Mouse (Mus musculus) yolk sac, embryonic 10.5 days (tissue): ENCODE results near the gene Uaca.
A peak's percentile ranks its signal among the peaks of the same experiment; 100 is the strongest.

ENCODE experiments used
- DNase-seq: peaks from one replicate; pipeline ENCODE4 v3.0.0-alpha.2; 2017; ENCODE audit warnings: low spot score

The Uaca gene

DNA sequence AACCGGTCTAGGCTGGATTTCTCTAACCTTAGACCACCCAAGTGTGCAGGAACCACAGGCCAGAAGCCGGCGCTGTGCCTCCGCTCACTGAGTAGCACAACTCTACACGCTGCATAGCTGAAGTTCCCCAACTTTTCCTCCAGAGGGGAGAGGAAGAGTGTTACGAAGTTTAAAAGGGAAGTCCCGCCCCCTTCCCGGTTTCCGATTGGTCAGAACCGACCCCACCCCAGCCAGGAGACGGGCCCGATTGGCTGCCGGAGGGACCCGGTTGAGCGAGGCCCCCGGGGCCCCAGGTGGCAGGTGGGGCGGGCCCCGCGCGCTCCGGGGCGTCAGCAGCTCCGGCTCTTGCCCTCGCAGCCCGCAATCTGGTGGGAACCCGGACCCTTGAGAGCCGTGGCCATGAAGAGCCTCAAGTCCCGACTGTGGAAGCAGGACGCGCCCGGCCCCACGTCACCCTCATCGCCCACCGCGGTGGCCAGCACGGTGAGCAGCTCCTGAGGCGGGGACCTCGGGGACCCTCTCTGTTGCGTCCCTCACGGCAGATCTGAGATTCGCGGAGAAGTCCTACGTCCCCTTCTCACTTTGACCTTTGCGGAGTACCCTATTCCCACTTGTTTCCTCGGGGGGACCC is at the start of gene Uaca:
Uaca (plus strand) TSS at position 333 of the 631 bp plus-strand sequence.
- DNase-seq: peak; percentile 97

DNA sequence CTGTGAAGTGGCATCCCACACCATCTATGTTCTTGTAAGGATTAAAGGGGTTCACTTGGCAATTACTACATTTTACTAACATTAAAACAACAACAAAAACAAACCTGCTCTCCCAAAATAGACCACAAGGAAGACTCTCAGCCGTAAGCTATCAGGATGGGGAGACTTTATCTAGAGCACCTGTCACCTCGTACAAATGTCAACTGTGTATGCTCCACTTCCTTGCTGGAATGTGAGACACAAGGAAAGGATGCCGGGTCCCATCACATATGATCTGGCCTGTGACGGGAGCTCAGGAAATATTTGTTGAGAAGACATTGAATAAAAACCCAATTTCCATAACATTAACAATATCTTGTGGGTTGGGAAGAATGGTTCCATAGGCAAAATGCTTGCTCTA is 49.4 kb upstream of the Uaca start:
- DNase-seq: no peak

DNA sequence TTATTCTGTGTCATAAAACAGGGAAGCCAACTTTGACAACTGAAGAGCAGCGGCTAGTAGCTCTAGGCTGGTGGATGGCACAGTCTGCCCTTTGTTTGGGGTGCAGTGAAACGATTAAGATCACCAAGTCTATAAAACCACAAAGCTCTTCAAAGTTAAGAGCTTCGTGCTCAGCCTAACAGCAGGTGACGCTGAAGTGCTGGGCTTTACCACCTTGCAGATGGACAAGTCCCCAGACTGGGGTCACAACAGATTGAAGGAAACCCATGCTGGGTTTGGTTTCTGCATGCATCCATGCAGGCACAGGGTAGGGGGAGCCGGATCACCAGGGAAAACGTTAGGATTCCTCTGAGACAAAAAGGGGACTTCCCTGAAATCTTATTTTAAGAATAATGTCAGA is 47.8 kb upstream of the Uaca start:
- DNase-seq: no peak

DNA sequence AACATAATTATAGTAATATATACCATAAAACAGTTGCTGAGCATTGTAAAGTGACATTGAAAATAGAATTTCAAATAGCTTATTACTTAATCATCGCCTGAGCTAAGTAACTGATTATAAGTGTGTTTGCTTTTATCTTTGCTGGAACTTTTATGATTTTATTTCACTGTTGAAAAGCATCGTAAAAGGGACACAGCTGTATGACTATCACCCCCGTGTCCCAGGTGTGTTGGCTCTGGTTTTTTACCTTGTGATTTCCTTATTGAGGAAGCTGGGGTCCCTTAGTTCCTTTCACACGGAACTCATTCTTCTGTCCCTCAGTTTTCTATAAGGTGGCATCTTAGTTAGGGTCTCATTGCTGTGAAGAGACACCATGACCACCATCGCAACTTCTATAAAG is 46.7 kb upstream of the Uaca start:
- DNase-seq: no peak

DNA sequence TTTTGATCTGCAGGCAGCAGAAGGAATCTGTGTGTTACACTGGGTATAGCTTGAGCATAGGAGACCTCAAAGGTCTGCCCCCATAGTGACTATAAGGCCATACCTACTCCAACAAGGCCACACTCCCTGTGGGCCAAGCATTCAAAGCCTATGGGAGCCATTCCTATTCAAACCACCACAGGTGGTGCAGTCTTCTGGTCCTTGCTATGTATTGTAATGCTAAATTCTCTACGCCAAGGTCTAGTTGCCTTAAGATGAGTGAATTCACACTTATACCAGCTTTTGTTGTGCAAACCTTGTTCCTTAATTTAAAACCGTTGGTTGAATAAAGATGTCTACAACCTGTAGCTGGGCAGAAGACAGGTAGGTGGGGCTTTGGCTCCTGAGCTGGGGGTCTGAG is 46.2 kb upstream of the Uaca start:
- no peak for DNase-seq

DNA sequence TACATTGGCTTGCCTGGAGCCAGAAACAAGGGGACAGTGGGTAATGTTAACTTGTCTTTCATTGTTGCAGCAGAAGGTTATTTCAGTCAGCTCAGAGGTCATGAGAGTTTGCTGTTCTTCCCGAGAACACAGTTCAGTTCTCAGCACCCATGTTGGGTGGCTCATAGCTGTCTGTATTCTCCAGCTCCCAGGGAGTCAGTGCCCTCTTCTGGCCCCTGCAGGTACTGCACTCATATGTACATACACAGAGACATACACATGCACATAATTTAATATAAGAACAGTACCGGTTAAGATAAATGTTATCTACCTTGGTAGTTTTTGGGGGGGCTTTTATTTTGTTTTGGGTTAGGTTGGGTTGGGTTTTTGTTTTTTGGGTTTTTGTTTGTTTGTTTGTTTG is 45.2 kb upstream of the Uaca start:
- no peak for DNase-seq

DNA sequence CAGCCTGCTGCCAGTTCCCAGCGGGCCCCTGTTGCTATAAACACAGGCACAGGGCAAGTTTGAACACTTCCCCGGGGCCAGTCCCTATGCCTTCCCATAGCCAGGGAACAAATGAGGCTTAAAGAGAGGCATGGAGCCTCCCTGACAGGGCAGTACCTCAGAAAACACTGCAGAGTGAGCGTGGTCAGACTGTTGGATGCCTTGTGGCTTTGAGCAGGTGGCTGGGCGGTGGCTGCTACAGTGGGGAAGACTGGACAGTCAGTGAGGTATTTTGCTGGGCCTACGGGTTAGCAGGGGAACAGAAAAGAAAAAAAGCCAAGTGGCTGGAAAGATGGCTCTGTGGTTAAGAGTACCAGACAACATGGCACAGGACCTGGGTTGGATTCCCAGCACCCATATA is 43.2 kb upstream of the Uaca start:
- DNase-seq: no peak

DNA sequence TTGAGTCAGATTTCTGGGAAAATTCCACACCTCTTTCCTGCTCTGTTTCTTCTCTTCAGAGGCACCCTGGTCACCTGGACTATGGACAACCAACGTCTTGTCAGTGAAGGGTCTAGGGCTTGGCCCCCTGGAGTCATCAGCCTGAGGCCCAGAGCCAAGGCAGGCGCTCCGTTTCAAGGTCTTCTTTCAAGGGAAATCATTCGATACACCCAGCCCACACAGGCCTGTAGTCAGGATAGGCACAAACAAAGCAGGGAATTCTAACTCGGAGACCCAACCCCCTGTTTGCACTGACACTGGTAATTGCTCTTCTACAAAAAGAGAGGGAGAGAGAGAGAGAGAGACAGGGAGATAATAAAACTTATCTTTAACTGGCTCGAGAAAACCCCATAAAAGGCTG is 42.4 kb upstream of the Uaca start:
- DNase-seq: no peak

DNA sequence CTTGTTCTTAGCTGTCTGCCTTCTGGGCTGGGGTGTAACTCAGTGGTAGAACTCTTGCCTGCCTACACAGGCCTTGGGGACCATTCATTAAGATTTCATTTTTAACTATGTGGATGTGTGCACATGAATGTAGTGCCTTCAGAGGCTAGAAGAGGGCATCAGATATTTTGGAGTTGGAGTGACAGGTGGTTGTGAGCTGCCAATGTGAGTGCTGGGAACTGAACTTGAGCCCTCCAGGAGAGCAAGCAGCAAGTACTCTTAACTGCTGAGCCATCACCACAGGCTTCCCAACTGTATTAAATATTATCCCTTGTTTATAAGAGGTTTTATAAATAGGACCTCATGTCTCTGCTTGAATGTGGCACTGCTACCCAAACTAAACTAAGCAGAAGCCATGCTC is 41.7 kb upstream of the Uaca start:
- DNase-seq: no peak

DNA sequence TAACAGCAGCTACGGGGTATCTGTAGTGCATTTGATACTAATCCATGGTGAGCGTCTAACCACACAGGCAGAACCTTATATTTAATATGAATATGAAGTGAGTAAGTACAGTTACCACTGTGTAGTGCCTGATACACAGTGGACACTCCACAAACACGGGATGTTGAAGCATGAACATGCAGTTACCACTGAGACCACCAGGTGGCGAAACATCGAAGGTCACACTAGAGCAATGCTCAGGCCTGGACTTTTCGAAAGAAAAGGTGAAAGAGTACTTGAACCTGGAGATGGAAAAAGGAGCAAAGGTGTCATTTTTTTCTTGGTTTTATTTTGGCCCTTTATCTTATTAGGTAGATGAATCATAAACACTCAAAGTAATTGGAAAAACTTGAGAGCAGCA is 38.1 kb upstream of the Uaca start:
- no peak for DNase-seq

DNA sequence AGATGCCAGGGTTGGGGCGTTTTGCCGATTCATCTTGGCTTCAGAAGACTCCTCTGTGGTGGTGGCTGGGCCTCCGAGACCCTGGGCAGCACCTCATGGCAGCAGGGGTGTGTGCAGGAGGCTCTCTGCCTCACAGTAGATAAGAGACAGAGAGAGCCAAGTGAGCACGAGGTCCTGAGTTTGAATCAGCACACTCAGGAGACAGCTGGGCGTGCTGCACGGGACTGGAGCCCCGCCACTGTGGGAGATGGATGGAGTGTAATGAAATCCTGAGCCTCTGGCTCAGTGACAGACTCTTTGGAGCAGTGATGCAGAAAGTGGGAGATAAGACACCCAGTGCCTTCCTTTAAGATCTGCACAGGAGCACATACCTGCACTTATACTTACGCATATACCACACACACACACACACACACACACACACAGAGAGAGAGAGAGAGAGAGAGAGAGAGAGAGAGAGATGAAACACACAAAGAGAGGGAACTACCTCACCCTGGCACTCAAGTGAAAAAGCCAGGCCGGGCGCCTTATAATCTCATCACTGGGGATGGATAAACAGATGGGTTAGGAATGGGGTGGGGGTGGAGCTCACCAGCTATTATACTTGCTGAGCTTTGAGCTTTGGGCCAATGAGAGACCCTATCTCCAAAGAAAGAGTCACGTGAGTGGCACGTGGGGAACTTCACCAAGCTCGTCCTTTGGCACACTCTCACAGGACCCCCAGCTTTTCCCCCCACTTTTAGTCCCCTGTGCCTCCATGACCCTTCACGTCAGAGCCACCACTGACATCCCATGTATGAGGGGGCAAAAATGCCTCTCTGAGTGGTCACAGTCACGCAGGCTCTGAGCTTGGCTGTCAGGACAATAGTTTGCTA is 37.2 kb upstream of the Uaca start:
- DNase-seq: peak; percentile 31

DNA sequence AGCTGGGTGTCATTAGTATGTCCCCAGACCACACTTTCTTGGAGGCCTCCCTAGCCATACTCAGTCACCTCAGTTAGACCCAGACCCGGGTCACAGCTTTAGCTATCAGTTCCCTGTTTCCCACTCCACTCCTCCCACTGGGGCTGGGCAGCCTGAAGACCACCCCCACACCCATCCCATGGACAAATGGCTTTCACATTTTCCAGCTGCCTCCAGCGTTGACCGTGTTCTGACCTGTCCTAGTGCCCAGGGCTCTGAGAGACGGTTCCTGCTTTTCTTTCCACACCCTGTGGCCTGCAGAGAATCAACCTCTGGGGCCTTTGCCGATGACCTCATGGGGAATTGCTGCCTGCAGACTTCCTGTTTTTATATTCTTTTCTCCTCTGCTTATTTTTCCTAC is 36.5 kb upstream of the Uaca start:
- DNase-seq: peak; percentile 67

DNA sequence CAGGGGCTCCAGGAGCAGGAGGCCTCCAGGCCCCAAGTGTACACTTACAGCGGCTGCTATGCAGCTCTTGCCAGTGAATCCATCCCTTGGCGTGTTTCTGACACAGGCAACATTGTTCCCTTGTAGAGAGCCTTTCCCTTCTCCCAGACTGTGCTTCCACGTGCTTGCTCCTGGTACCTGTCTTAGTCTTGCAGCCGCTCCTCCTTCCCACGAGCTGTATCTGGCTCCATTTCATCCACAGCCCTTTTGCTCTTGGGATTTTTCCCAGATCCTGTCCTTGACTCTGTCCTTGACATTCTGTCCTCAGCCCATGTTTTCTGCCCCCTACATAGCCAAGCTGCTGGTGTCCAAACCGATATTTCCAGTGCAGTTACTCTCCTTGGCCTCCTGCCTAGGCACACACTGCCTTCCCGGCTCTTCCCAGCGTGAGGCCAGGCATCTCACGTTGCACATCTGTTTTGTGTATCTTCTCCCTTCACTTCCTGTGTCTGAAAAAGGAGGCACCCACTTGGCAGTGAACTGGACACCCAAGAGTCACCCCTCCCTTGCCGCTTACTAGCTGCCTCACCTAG is 34.8 kb upstream of the Uaca start:
- DNase-seq: no peak

DNA sequence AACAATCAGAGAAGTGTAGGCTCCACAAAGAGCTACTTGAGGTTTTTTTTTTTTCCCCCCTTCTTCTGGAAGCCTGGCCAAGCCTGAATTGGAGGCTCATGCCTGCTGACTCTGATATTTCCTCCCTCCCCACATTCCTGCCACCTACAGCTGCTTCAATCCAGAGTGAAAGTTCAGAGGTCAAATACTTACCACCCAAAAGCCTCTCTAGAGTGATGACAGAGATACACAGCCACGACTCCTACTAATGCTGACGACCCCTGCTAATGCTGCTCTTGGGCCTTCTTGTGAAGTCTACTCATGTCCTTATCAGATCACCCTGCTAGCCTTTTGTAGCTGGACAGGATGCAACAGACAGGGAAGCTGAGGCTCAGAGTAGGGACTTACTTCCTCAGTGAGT is 29.2 kb upstream of the Uaca start:
- peak; percentile 71 for DNase-seq

DNA sequence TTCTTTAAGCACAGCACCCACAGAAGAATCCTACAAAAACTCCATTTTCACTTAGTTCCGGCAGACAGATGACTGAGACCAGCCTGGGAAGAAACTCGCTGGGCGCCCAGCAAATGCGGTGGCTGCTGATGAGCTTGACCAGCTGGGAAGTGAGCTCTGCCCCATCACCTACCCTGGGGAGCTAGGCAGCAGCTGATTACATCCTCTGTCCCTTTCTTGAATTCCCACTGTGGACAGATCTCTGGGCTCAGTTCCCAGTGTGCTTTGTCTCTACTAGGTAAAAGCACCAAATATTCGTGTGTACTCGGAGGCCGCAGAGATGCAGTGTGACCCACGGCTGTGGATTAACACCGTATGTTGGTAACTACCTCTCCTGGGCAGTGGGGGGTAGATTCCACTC is 25.9 kb upstream of the Uaca start:
- no peak for DNase-seq

DNA sequence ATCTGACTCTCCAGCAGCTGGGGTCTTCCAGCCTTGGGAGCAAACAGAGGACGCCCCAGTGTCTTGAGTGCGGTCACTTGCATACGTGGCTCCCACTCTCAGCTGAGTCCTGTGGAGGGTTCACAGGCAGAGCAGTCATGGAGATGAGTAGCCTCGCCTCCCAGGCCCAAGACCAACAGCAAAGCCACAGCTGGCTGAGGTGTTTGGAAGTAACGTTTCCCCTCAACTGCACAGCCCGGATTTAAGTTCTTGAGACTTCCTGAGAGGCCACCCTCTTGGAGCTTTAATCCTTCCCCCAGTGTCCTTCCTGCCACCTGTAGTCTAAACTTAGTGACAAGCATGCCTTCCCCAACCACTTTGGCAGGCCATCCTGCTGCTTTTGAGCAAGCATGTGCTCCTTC is 24.6 kb upstream of the Uaca start:
- no peak for DNase-seq

DNA sequence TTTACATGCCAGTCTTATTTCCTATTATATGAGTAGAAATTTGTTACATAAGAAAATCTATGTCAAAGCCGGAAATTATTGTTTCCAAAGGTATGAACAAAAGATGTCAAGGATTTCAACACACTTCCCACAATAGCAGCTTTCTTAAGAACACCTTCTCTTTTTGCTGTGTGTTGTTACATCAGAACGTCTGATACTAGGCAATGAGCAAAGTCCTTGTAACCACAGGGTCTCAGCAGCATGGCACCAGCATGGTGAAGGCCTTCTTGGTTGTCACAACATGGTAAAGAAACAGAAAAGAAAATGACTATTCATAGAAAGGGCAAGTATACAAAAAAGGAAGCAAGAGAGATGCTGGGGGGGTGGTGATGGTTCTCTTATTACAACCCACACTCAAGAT is 20.6 kb upstream of the Uaca start:
- DNase-seq: no peak

DNA sequence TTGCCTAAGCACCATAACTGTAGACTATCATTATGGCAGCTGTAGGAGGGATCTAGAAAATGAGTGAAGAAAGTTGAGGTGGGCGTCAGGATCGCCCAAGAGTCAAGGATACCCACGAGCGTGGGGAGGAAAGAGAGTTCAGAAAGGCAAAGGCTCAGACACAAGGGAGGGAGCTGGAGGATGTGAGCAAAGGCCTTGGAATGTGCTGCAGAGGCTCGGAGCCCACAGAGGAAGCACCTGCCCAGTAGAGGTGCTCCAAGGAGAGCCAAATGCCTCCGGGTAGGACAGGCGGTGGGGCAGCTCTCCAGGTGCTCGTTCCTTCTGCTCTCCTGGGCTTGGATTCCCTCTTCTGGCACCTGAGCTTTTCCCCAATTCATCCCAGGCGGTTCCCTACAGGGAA is 17.4 kb upstream of the Uaca start:
- no peak for DNase-seq

DNA sequence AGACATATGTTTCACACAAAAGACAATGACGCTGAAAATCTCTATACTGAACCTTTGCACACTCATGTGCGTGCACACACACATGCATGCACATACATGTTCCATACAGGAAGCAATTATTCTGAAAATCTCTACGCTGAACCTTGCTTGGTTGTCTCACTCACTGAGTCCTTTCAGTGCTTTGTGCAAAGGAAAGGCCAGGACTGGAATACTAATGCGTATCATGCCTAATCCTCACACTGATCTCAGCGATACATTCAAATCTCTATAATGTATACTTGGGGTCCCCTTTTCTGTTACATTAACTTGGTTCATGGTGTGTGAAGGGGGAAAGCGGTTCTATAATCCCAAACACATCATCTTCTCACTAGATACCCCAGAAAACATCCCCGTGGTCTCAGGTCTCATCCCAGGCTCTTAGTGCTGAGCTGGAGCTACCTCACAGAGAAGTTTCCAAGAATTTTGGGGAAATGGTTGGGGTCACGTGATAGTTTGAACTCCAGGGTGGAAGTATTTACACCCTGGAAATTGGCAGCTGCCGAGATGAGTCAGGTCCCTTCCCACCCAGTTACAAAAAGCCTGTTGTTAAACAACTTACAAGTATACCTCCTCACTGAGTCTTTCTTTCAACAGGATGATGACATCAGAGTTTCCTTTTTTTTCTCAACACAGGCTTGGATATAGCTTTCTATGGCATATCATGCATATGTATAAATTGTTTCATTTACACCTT is 12.1 kb upstream of the Uaca start:
- no peak for DNase-seq

DNA sequence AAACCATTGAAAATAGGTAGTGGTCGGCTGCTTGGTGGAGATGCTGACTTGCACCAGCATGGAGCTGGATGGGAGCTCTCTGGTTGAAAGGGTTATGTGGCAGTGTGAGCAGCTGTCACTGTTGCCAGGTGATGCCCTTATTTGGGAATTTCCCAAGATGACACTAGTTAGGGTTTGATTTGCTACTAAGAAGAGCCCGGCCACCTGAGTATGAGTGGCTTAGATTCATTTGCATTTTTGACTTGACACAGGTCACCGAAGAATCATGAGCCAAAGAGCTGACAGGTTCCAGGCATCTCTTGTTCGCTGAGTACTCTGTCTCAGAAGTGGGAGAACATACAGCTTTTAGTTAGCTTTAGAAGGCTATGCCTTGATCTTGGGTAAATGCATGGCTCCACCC is 9.3 kb upstream of the Uaca start:
- DNase-seq: no peak

DNA sequence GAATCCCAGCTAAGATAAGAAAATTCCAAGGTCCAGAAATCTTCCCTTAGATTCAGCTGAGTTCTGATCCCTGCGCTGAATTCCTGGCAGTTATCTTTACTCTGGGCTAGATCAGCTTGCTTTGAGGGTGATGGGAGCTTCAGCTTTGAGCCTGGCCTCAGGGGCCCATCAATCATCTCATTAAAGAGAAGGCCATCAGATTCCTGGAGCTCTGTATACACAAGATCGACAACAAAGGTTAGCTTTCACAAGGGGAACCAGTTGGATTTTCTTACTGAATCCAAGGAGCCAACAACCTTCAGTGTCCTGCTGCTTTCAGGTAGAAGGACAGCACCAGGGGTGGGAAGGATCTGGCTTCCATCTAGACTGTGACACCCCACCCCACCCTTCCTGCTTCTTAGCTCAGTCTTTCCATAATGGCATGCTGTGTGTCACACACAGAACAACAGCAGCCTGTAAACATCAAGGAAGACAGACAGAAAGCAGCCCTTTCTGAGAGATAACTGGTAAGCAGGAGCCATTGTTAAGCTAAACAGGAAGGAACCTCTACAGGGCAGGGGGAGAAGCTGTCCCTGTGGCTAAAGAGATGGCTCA is 6.7 kb upstream of the Uaca start:
- peak; percentile 36 for DNase-seq

DNA sequence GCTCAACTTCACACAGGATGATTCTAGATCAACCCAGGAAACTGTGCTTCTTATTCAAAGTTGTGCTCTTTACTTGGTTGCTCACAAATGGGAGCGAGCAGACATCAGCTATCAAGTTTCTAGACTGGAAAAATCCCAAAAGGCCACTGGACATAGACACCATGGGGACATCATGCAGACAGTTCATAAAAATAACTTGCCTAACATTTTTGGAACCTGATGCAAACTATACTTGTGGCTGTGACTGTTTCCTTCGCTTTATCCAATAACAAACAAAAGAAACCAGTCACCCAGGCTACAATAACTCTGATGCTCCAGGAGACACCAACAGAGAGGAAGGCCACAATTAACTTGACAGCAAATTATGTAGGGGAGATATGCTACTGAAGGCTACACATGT is 4.1 kb upstream of the Uaca start:
- no peak for DNase-seq
